Mouse (Mus musculus) liver, embryonic 13.5 days (tissue): Measurements from ENCODE around the gene Ctla4. TPM values are rescaled to one million over a fixed set of nuclear protein-coding genes. Genes with fewer than 3 reads are reported as not detected.

ENCODE experiments used
- ATAC-seq: fragments of 200-750 bp; cut with Nextera tagmentation; 2 replicates; pipeline ENCODE4 v1.8.0; 2017; ENCODE audit warnings: low read depth, mild to moderate bottlenecking, moderate number of reproducible peaks, moderate library complexity
- DNase-seq: peaks from one replicate; pipeline ENCODE4 v3.0.0; 2022
- H3K27ac ChIP-seq: fragments of 300-500 bp; sonication (generic); 2 replicates; pipeline ENCODE4 v1.5.1; 2015; ENCODE audit warnings: moderate library complexity, mild to moderate bottlenecking, inconsistent platforms
- H3K27me3 ChIP-seq: fragments of 300-500 bp; sonication (generic); 2 replicates; pipeline ENCODE4 v1.6.1; 2015; ENCODE audit warnings: mild to moderate bottlenecking, inconsistent platforms
- H3K36me3 ChIP-seq: fragments of 300-500 bp; sonication (generic); 2 replicates; pipeline ENCODE4 v1.6.1; 2015; ENCODE audit warnings: mild to moderate bottlenecking, inconsistent platforms
- H3K4me1 ChIP-seq: fragments of 300-500 bp; sonication (generic); replicated peaks from 2 replicates; pipeline ENCODE4 v1.6.1; 2015; ENCODE audit warnings: inconsistent platforms
- H3K4me2 ChIP-seq: fragments of 300-500 bp; sonication (generic); 2 replicates; pipeline ENCODE4 v1.6.1; 2015; ENCODE audit warnings: inconsistent platforms, mild to moderate bottlenecking, moderate library complexity
- H3K4me3 ChIP-seq: fragments of 300-500 bp; sonication (generic); replicated peaks from 2 replicates; pipeline ENCODE4 v1.5.1; 2015; ENCODE audit warnings: mild to moderate bottlenecking, inconsistent platforms
- H3K9ac ChIP-seq: fragments of 300-500 bp; sonication (generic); 2 replicates; pipeline ENCODE4 v1.6.1; 2015; ENCODE audit warnings: mild to moderate bottlenecking, inconsistent platforms
- H3K9me3 ChIP-seq: fragments of 300-500 bp; sonication (generic); replicated peaks from 2 replicates; pipeline ENCODE4 v1.6.1; 2016; ENCODE audit warnings: inconsistent platforms
- WGBS: fragments of 180-500 bp; shearing (Covaris S2); methylation state at CpG from one replicate; pipeline ENCODE4 v1.1.7; 2015; ENCODE audit not compliant: insufficient replicate concordance; 5-methylcytosine and 5-hydroxymethylcytosine counted together
- polyA plus RNA-seq: library from polyadenylated mRNA; unstranded; fragments of >200 nt; fragmentation: Nextera tagmentation; extraction: Ambion mirVana; gene quantifications from 2 replicates; pipeline ENCODE4 v1.2.1, GENCODE M21; 2015

Gene Ctla4
- polyA plus RNA-seq, 1 experiment from 2014 or later: not detected

GRCm38 (mm10) chr1:60935968-60936581 lies 49.3 kb downstream of the Ctla4 start:
- H3K9me3 ChIP-seq: no peaks in the 10 kb centered on the region
- ATAC-seq (no peak), DNase-seq (no peak)
- WGBS: 51% methylated on average over 8 of the region's 8 CpGs
- no peak overlapping the region for H3K4me3 ChIP-seq
- H3K27me3 ChIP-seq: no peaks in the 10 kb centered on the region
- H3K27ac ChIP-seq: no peak overlapping the region
- no peak overlapping the region for H3K4me2 ChIP-seq
- no peaks in the 10 kb centered on the region for H3K4me1 ChIP-seq
- no peak overlapping the region for H3K9ac ChIP-seq
- H3K36me3 ChIP-seq: no peaks in the 10 kb centered on the region

- no peak for ATAC-seq
- Histone ChIP-seq H3K4me3 (no peak overlapping the region), H3K9me3 (no peaks in the 10 kb centered on the region), H3K36me3 (no peaks in the 10 kb centered on the region), H3K27me3 (no peaks in the 10 kb centered on the region), H3K27ac (no peak overlapping the region), H3K9ac (no peak overlapping the region), H3K4me2 (no peak overlapping the region), H3K4me1 (no peaks in the 10 kb centered on the region)
- no peak for DNase-seq
- 44% methylated on average over 6 of the region's 6 CpGs for WGBS
These were observed 50.3 kb downstream of the Ctla4 start for GRCm38 (mm10) chr1:60936963-60937711.

GRCm38 (mm10) chr1:60938256-60938655 lies 51.5 kb downstream of the Ctla4 start:
- Histone ChIP-seq H3K4me1 (no peaks in the 10 kb centered on the region), H3K27me3 (no peaks in the 10 kb centered on the region), H3K36me3 (no peaks in the 10 kb centered on the region), H3K9ac (no peak overlapping the region), H3K27ac (no peak overlapping the region), H3K4me3 (no peak overlapping the region), H3K9me3 (no peaks in the 10 kb centered on the region), H3K4me2 (no peak overlapping the region)
- no peak for ATAC-seq
- 68% methylated on average over 2 of the region's 2 CpGs for WGBS
- DNase-seq: no peak

GRCm38 (mm10) chr1:60938974-60939373 lies 52.2 kb downstream of the Ctla4 start:
- Histone ChIP-seq H3K27ac (no peak overlapping the region), H3K9ac (no peak overlapping the region), H3K36me3 (no peaks in the 10 kb centered on the region), H3K4me2 (no peak overlapping the region), H3K9me3 (no peaks in the 10 kb centered on the region), H3K4me3 (no peak overlapping the region), H3K4me1 (no peaks in the 10 kb centered on the region), H3K27me3 (no peaks in the 10 kb centered on the region)
- no peak for DNase-seq
- 72% methylated on average over 5 of the region's 5 CpGs for WGBS
- no peak for ATAC-seq

GRCm38 (mm10) chr1:60940023-60940422 lies 53.2 kb downstream of the Ctla4 start:
- no peak overlapping the region for H3K4me2 ChIP-seq
- no peaks in the 10 kb centered on the region for H3K36me3 ChIP-seq
- H3K4me1 ChIP-seq: no peaks in the 10 kb centered on the region
- no peak overlapping the region for H3K27ac ChIP-seq
- no peak overlapping the region for H3K4me3 ChIP-seq
- no peak overlapping the region for H3K9ac ChIP-seq
- no peaks in the 10 kb centered on the region for H3K27me3 ChIP-seq
- no peak for ATAC-seq
- no peak for DNase-seq
- H3K9me3 ChIP-seq: no peaks in the 10 kb centered on the region
- WGBS: 46% methylated on average over 3 of the region's 3 CpGs

- ATAC-seq (no peak), DNase-seq (no peak)
- no peak overlapping the region for H3K27ac ChIP-seq
- no peaks in the 10 kb centered on the region for H3K36me3 ChIP-seq
- no peaks in the 10 kb centered on the region for H3K9me3 ChIP-seq
- H3K4me3 ChIP-seq: no peak overlapping the region
- H3K27me3 ChIP-seq: no peaks in the 10 kb centered on the region
- H3K9ac ChIP-seq: no peak overlapping the region
- 60% methylated on average over 1 of the region's 1 CpGs for WGBS
- no peak overlapping the region for H3K4me2 ChIP-seq
- no peaks in the 10 kb centered on the region for H3K4me1 ChIP-seq
These were observed 53.8 kb downstream of the Ctla4 start for GRCm38 (mm10) chr1:60940620-60941019.

GRCm38 (mm10) chr1:60941056-60942048 lies 54.6 kb downstream of the Ctla4 start:
- no peaks in the 10 kb centered on the region for H3K4me1 ChIP-seq
- no peaks in the 10 kb centered on the region for H3K9me3 ChIP-seq
- H3K36me3 ChIP-seq: no peaks in the 10 kb centered on the region
- H3K4me2 ChIP-seq: no peak overlapping the region
- ATAC-seq (no peak), DNase-seq (no peak)
- no peaks in the 10 kb centered on the region for H3K27me3 ChIP-seq
- peak overlapping the region; percentile 13; the same call in 1 of the 2 replicates for H3K27ac ChIP-seq
- H3K9ac ChIP-seq: no peak overlapping the region
- H3K4me3 ChIP-seq: no peak overlapping the region
- 78% methylated on average over 5 of the region's 5 CpGs for WGBS

GRCm38 (mm10) chr1:60942921-60943320 lies 56.1 kb downstream of the Ctla4 start:
- DNase-seq: no peak
- no peaks in the 10 kb centered on the region for H3K27me3 ChIP-seq
- no peaks in the 10 kb centered on the region for H3K4me1 ChIP-seq
- H3K9ac ChIP-seq: no peak overlapping the region
- H3K36me3 ChIP-seq: no peaks in the 10 kb centered on the region
- no peak overlapping the region for H3K4me3 ChIP-seq
- no peaks in the 10 kb centered on the region for H3K9me3 ChIP-seq
- 41% methylated on average over 2 of the region's 2 CpGs for WGBS
- no peak overlapping the region for H3K27ac ChIP-seq
- no peak overlapping the region for H3K4me2 ChIP-seq
- ATAC-seq: no peak

GRCm38 (mm10) chr1:60945633-60946401 lies 59.0 kb downstream of the Ctla4 start:
- Histone ChIP-seq H3K9ac (no peak overlapping the region), H3K27me3 (no peaks in the 10 kb centered on the region), H3K4me3 (no peak overlapping the region), H3K9me3 (no peaks in the 10 kb centered on the region), H3K27ac (no peak overlapping the region), H3K4me2 (no peak overlapping the region), H3K4me1 (no peaks in the 10 kb centered on the region), H3K36me3 (no peaks in the 10 kb centered on the region)
- DNase-seq (no peak), ATAC-seq (no peak)
- WGBS: 68% methylated on average over 8 of the region's 8 CpGs

- DNase-seq (no peak), ATAC-seq (no peak)
- no peaks in the 10 kb centered on the region for H3K27me3 ChIP-seq
- no peak overlapping the region for H3K4me2 ChIP-seq
- no peaks in the 10 kb centered on the region for H3K4me1 ChIP-seq
- 67% methylated on average over 6 of the region's 6 CpGs for WGBS
- no peak overlapping the region for H3K4me3 ChIP-seq
- H3K9ac ChIP-seq: no peak overlapping the region
- H3K27ac ChIP-seq: no peak overlapping the region
- H3K36me3 ChIP-seq: no peaks in the 10 kb centered on the region
- no peaks in the 10 kb centered on the region for H3K9me3 ChIP-seq
These were observed 61.3 kb downstream of the Ctla4 start for GRCm38 (mm10) chr1:60948112-60948511.

- Histone ChIP-seq H3K9ac (no peak overlapping the region), H3K36me3 (no peaks in the 10 kb centered on the region), H3K4me2 (no peak overlapping the region), H3K27me3 (no peaks in the 10 kb centered on the region), H3K9me3 (no peaks in the 10 kb centered on the region), H3K4me1 (no peaks in the 10 kb centered on the region), H3K27ac (no peak overlapping the region), H3K4me3 (no peak overlapping the region)
- WGBS: 61% methylated on average over 7 of the region's 7 CpGs
- ATAC-seq: no peak
- DNase-seq: no peak
These were observed 66.2 kb downstream of the Ctla4 start for GRCm38 (mm10) chr1:60952958-60953357.
